Mouse (Mus musculus): ENCODE data around the gene Speer4e.
"Not testable (repeated sequence)": the region's sequence is repeated elsewhere in the genome, so short reads cannot be mapped to it uniquely, and the experiment has no call there.

- TF ChIP-seq POLR2A (IDR thresholded peaks at IDR 0.05; ENCODE audit: low read depth, low read length); CTCF (conservative IDR thresholded peaks at IDR 0.05 in 1 of 2, IDR thresholded peaks at IDR 0.05 in 1 of 2; ENCODE audit: low read depth in 2 of 2, low read length in 2 of 2); ZNF384 (IDR thresholded peaks at IDR 0.05; ENCODE audit: low read depth, low read length); ZC3H11A (IDR thresholded peaks at IDR 0.05; ENCODE audit: low read depth, low read length); JUND (conservative IDR thresholded peaks at IDR 0.05; ENCODE audit: low read depth, low read length); MAX (IDR thresholded peaks at IDR 0.05; ENCODE audit: low read length); SMC3 (IDR thresholded peaks at IDR 0.05; ENCODE audit: low read depth, low read length); TBP (conservative IDR thresholded peaks at IDR 0.05; ENCODE audit: low read depth, low read length); GABPA (IDR thresholded peaks at IDR 0.05; ENCODE audit: insufficient replicate concordance, low read depth, low read length); JUN (IDR thresholded peaks at IDR 0.05; ENCODE audit: insufficient read depth, low read depth, low read length); POLR2AphosphoS2 (IDR thresholded peaks at IDR 0.05; ENCODE audit: low read depth, low read length); ETS1 (conservative IDR thresholded peaks at IDR 0.05; ENCODE audit: low read depth, low read length); SIN3A (IDR thresholded peaks at IDR 0.05; ENCODE audit: low read length); NELFE (IDR thresholded peaks at IDR 0.05; ENCODE audit: low read depth, low read length): not testable (repeated sequence)
Measured at GRCm38 (mm10) chr5:14941043-14941442, 2.8 kb upstream of the Speer4e start.

Data from CH12.LX (cell line).